In genomic region chr2:145785758-145786617, GRCm38 (mm10) we compare ENCODE assay signal across 8 mouse cellular contexts.
DNase-seq lines count a peak whose midpoint lies in the region; ATAC-seq and TF ChIP-seq lines count a peak whose summit lies in the region.

No protein-coding gene starts in this region.

- H3K27me3 ChIP-seq in thymus, adult 2 months (ENCODE audit: control insufficient read depth, insufficient read depth, low read length), result no peaks in the 10 kb centered on the region
- H3K27me3 ChIP-seq in heart, embryonic 16.5 days (ENCODE audit: control insufficient read depth, insufficient read depth, low read length), result no peaks in the 10 kb centered on the region
- no peaks in the 10 kb centered on the region for H3K27me3 ChIP-seq in lung, embryonic 14.5 days (ENCODE audit: insufficient read depth, low read length)

- peak; percentile 24 for DNase-seq in thymus, postnatal 4 days
- DNase-seq in thymus, adult 2 months, result no peak
- peak; percentile 73 for DNase-seq in fibroblast of lung, adult 2 months (ENCODE audit: low read depth)
- peak; percentile 86 for DNase-seq in kidney, postnatal 10 days
- DNase-seq in lung, embryonic 14.5 days, result peak; percentile 70
- DNase-seq in ovary, postnatal 10 days (ENCODE audit: low spot score), result peak; percentile 29
- DNase-seq in c-Kit-positive CD71-positive TER-119-positive erythroid progenitor cells, embryonic 14.5 days (ENCODE audit: low spot score), result no peak

- no peak overlapping the region for H3K27ac ChIP-seq in thymus, adult 2 months (ENCODE audit: control insufficient read depth, insufficient read depth, low read length)
- peak overlapping the region; percentile 80 for H3K27ac ChIP-seq in heart, embryonic 16.5 days (ENCODE audit: low read length)
- H3K27ac ChIP-seq in lung, embryonic 14.5 days (ENCODE audit: low read depth), result peak overlapping the region; percentile 88

- TF ChIP-seq POLR2A in thymus, adult 2 months (IDR thresholded peaks at IDR 0.05; ENCODE audit: control insufficient read depth, extremely low read depth, insufficient read depth, low read length, poor library complexity), result no peak

- H3K4me1 ChIP-seq in thymus, adult 2 months (replicated peaks; ENCODE audit: control insufficient read depth, insufficient read depth, low read length), result peaks cover 13% of the 10 kb centered on the region; the same call in 1 of the 2 replicates
- H3K4me1 ChIP-seq in heart, embryonic 16.5 days (ENCODE audit: control insufficient read depth, insufficient read depth, low read length), result peaks cover 22% of the 10 kb centered on the region
- peaks cover 29% of the 10 kb centered on the region for H3K4me1 ChIP-seq in lung, embryonic 14.5 days (ENCODE audit: insufficient read depth)

- H3K36me3 ChIP-seq in thymus, adult 2 months (ENCODE audit: control insufficient read depth, insufficient read depth, low read length), result no peaks in the 10 kb centered on the region
- H3K36me3 ChIP-seq in heart, embryonic 16.5 days (ENCODE audit: control insufficient read depth, insufficient read depth), result no peaks in the 10 kb centered on the region
- H3K36me3 ChIP-seq in lung, embryonic 14.5 days (ENCODE audit: insufficient read depth), result no peaks in the 10 kb centered on the region

- WGBS in thymus, adult 2 months, result 7% methylated on average over 18 of the region's 18 CpGs
- WGBS in heart, embryonic 16.5 days, result 2% methylated on average over 18 of the region's 18 CpGs
- 4% methylated on average over 18 of the region's 18 CpGs for WGBS in lung, embryonic 14.5 days

- peak overlapping the region; percentile 71 for H3K9ac ChIP-seq in heart, embryonic 16.5 days (ENCODE audit: low read length)
- peak overlapping the region; percentile 50 for H3K9ac ChIP-seq in lung, embryonic 14.5 days

- H3K4me3 ChIP-seq in thymus, adult 2 months (ENCODE audit: control insufficient read depth, insufficient read depth, low read length), result no peak overlapping the region
- H3K4me3 ChIP-seq in heart, embryonic 16.5 days (ENCODE audit: low read length), result peak overlapping the region; percentile 55
- peak overlapping the region; percentile 31 for H3K4me3 ChIP-seq in lung, embryonic 14.5 days (ENCODE audit: low read depth, low read length)

- TF ChIP-seq CTCF in thymus, adult 2 months (IDR thresholded peaks at IDR 0.05; ENCODE audit: borderline replicate concordance, control insufficient read depth, extremely low read depth, insufficient read depth, low read length, poor library complexity), result no peak
- TF ChIP-seq CTCF in lung, embryonic 14.5 days (IDR thresholded peaks at IDR 0.05; ENCODE audit: low read depth), result no peak

- peak overlapping the region; percentile 65 for H3K4me2 ChIP-seq in heart, embryonic 16.5 days (ENCODE audit: low read depth, low read length)
- H3K4me2 ChIP-seq in lung, embryonic 14.5 days, result peak overlapping the region; percentile 68

- ATAC-seq in heart, embryonic 16.5 days (replicated peaks; ENCODE audit: extremely low read depth, insufficient read depth, low FRiP score), result peak; percentile 71
- ATAC-seq in lung, embryonic 14.5 days (ENCODE audit: insufficient read depth), result peak; percentile 71; the same call in 1 of the 2 replicates

- H3K9me3 ChIP-seq in heart, embryonic 16.5 days (replicated peaks; ENCODE audit: control insufficient read depth, low read length), result no peaks in the 10 kb centered on the region
- no peaks in the 10 kb centered on the region for H3K9me3 ChIP-seq in lung, embryonic 14.5 days (ENCODE audit: low read depth, low read length)

Comparison
In these comparisons a context has a peak if more than half of its experiments do, and no peak if none do; other contexts are left out.
1. DNase-seq: peak in thymus, postnatal 4 days (single experiment), fibroblast of lung, adult 2 months (single experiment), kidney, postnatal 10 days (single experiment), lung, embryonic 14.5 days (single experiment) and ovary, postnatal 10 days (single experiment); none in thymus, adult 2 months (single experiment) and c-Kit-positive CD71-positive TER-119-positive erythroid progenitor cells, embryonic 14.5 days (single experiment).